Mouse (Mus musculus): ENCODE results near the gene Tnfrsf23.

GRCm38 (mm10) chr7:143636674-143637073 lies 49.0 kb downstream of the Tnfrsf23 start:
- TF ChIP-seq TAL1 (IDR thresholded peaks at IDR 0.05; ENCODE audit: low read length) (no peak), GATA1 (IDR thresholded peaks at IDR 0.05; ENCODE audit: low read length) (no peak)
